Mouse (Mus musculus) neural tube, embryonic 15.5 days (tissue): ENCODE data around the gene Celf2. TPM values are rescaled to one million over a fixed set of nuclear protein-coding genes. Genes with fewer than 3 reads are reported as not detected.

Experiments
- ATAC-seq: fragments of 200-750 bp; cut with Nextera tagmentation; 2 replicates; pipeline ENCODE4 v1.8.0; 2017; ENCODE audit warnings: mild to moderate bottlenecking, moderate TSS enrichment, moderate library complexity; ENCODE audit not compliant: low FRiP score
- H3K27ac ChIP-seq: fragments of 300-500 bp; sonication (generic); replicated peaks from 2 replicates; pipeline ENCODE4 v1.5.1; 2015; ENCODE audit warnings: mild to moderate bottlenecking, inconsistent platforms
- H3K27me3 ChIP-seq: fragments of 300-500 bp; sonication (generic); replicated peaks from 2 replicates; pipeline ENCODE4 v1.6.1; 2015; ENCODE audit warnings: inconsistent platforms
- H3K36me3 ChIP-seq: fragments of 300-500 bp; sonication (generic); 2 replicates; pipeline ENCODE4 v1.6.1; 2015; ENCODE audit warnings: inconsistent platforms
- H3K4me1 ChIP-seq: fragments of 300-500 bp; sonication (generic); 2 replicates; pipeline ENCODE4 v1.6.1; 2015; ENCODE audit warnings: inconsistent platforms
- H3K4me2 ChIP-seq: fragments of 300-500 bp; sonication (generic); 2 replicates; pipeline ENCODE4 v1.6.1; 2015; ENCODE audit warnings: inconsistent platforms, mild to moderate bottlenecking, moderate library complexity
- H3K4me3 ChIP-seq: fragments of 300-500 bp; sonication (generic); replicated peaks from 2 replicates; pipeline ENCODE4 v1.5.1; 2015; ENCODE audit warnings: mild to moderate bottlenecking, inconsistent platforms
- H3K9ac ChIP-seq: fragments of 300-500 bp; sonication (generic); replicated peaks from 2 replicates; pipeline ENCODE4 v1.6.1; 2015; ENCODE audit warnings: mild to moderate bottlenecking, inconsistent platforms
- H3K9me3 ChIP-seq: fragments of 300-500 bp; sonication (generic); replicated peaks from 2 replicates; pipeline ENCODE4 v1.6.1; 2016; ENCODE audit warnings: inconsistent platforms
- WGBS: fragments of 180-500 bp; shearing (Covaris S2); methylation state at CpG from one replicate; pipeline ENCODE4 v1.1.7; 2015; ENCODE audit warnings: mixed read lengths; 5-methylcytosine and 5-hydroxymethylcytosine counted together
- polyA plus RNA-seq: library from polyadenylated mRNA; unstranded; fragments of >200 nt; fragmentation: Nextera tagmentation; extraction: Ambion mirVana; gene quantifications from 2 replicates; pipeline ENCODE4 v1.2.1, GENCODE M21; 2015

The Celf2 gene
- polyA plus RNA-seq, 1 experiment from 2014 or later: 120 TPM

DNA sequence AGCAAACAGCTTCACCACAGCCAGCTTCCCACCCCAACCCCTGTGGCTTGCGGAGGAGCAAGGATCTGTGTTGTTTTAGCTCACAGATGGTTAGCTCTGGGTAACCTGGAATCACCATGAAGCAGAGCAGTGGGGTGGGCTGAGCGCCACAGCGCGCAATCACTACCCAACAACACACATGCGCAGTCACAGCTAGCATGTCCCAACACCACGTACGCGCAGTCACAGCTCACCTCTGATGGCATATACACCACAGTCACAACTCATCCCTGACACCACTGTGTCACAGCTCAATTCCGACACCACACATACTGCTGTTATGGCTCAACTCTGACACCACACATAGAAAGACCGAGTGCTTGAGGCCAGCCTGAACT lies 985.5 kb downstream of the Celf2 start:
- ATAC-seq: no peak; the same call in 1 of the 2 replicates
- H3K4me3 ChIP-seq: no peak overlapping the region
- no peak overlapping the region for H3K4me2 ChIP-seq
- WGBS: 89% methylated on average over 10 of the region's 10 CpGs
- no peaks in the 10 kb centered on the region for H3K27me3 ChIP-seq
- no peak overlapping the region for H3K9ac ChIP-seq
- no peak overlapping the region for H3K27ac ChIP-seq
- no peaks in the 10 kb centered on the region for H3K4me1 ChIP-seq
- no peaks in the 10 kb centered on the region for H3K9me3 ChIP-seq
- H3K36me3 ChIP-seq: no peaks in the 10 kb centered on the region

DNA sequence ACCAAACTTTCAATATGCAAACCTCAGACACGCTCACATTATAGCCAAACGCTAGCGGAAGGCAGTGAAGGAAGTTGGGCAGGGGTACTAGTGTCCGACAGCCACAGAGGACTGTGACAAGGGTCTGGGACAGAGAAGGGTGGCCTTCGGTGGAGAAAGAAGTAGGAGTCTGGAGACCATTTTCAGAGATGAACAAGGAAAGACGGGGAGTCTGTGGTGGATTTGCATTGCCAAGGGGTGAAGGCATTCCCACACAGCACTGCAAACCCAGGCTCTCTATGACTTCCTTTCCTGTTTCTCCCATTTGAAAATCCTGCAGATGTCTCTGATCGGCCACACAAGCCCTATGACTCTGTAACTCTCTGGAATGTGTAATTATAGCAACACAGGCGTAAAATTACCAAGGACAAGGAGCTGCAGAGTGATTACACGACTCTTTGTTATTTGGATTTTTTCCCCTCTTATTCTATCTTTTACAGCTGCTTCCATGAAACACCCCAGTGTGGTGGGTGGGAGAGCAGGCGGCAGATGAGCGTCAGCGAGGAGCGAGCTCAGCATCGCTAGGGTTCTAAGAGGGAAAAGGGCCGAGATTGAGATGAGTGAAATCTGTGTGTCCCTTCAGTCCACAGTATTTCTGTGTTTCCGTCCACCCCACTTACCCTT lies 986.0 kb downstream of the Celf2 start:
- WGBS: 73% methylated on average over 16 of the region's 16 CpGs

DNA sequence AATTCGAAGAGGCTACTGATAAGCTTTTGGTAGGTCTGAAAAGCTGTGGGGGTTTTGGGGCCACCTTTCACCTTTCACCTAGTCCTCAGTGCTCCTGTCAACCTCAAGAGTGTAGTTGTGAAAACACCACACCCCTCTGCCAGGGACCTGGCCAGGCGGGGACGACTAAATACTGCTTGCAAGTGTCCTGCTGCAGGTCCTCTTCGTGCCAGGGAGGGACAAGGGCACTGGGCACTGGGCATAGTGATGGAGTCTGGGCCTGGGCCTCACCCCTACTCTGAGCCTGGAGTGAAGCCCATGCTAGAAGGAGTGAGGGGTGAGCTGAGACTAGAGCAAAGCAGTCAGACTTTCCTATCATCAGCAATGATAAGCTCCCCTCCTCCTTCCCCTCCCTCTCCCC lies 987.0 kb downstream of the Celf2 start:
- no peak for ATAC-seq
- no peaks in the 10 kb centered on the region for H3K36me3 ChIP-seq

More for the DNA sequence above, 986.0 kb downstream of the Celf2 start:
- H3K27me3 ChIP-seq: no peaks in the 10 kb centered on the region
- H3K9me3 ChIP-seq: no peaks in the 10 kb centered on the region
- H3K36me3 ChIP-seq: no peaks in the 10 kb centered on the region
- no peak overlapping the region for H3K9ac ChIP-seq
- no peak overlapping the region for H3K27ac ChIP-seq
- no peak overlapping the region for H3K4me3 ChIP-seq
- ATAC-seq: no peak
- H3K4me1 ChIP-seq: no peaks in the 10 kb centered on the region
- no peak overlapping the region for H3K4me2 ChIP-seq

DNA sequence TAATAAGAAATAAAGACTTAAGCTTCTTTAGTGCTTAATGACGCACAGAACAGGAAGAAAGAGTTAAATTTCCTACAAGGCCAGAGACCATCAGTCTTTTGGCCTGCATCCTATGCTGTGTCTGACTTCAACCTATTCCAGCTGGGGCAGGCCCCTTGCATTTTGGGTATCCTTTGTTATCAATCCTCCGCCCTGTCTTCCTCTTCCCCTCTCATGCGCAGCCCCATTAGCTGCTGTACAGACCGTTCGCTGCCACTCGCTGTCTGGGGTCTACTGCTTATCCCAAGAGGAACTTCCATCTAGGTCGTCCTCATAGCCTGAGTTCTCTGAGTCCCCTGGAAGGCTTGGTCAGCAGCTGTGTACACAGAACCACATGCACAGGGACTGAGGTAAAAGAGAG lies 996.2 kb downstream of the Celf2 start:
- Histone ChIP-seq H3K27ac (no peak overlapping the region), H3K4me1 (no peaks in the 10 kb centered on the region), H3K4me3 (no peak overlapping the region), H3K4me2 (no peak overlapping the region), H3K9ac (no peak overlapping the region), H3K9me3 (no peaks in the 10 kb centered on the region), H3K27me3 (no peaks in the 10 kb centered on the region), H3K36me3 (no peaks in the 10 kb centered on the region)
- no peak for ATAC-seq
- 68% methylated on average over 7 of the region's 7 CpGs for WGBS

More for the DNA sequence above, 987.0 kb downstream of the Celf2 start:
- WGBS: 90% methylated on average over 4 of the region's 4 CpGs
- Histone ChIP-seq H3K9ac (no peak overlapping the region), H3K4me3 (no peak overlapping the region), H3K4me2 (no peak overlapping the region), H3K4me1 (no peaks in the 10 kb centered on the region), H3K9me3 (no peaks in the 10 kb centered on the region), H3K27me3 (no peaks in the 10 kb centered on the region), H3K27ac (no peak overlapping the region)

DNA sequence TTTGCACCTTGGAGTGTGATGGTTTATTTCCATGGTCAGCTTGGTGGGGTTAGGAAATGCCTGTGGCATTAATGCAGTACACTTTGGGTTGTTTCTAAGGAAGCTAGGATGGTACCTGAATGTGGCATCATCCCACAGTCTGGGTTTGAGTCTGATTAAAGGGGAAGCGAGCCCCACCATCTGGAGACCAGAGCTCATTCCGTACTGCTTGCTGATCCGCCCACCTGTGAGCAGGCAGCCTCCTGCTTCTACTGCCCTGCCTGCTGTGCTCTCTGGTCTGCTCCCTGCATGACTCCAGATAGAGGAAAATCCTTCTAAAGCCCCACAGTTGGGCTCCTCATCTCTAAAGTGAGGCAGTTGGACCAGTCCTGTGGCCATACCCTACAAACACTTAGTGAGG lies 1002.3 kb downstream of the Celf2 start:
- Histone ChIP-seq H3K36me3 (no peaks in the 10 kb centered on the region), H3K27me3 (no peaks in the 10 kb centered on the region), H3K9ac (no peak overlapping the region), H3K4me3 (no peak overlapping the region), H3K4me1 (peaks cover 22% of the 10 kb centered on the region), H3K27ac (peak overlapping the region; percentile 76), H3K4me2 (no peak overlapping the region), H3K9me3 (no peaks in the 10 kb centered on the region)
- peak; percentile 12; the same call in 1 of the 2 replicates for ATAC-seq
- 51% methylated on average over 3 of the region's 3 CpGs for WGBS

DNA sequence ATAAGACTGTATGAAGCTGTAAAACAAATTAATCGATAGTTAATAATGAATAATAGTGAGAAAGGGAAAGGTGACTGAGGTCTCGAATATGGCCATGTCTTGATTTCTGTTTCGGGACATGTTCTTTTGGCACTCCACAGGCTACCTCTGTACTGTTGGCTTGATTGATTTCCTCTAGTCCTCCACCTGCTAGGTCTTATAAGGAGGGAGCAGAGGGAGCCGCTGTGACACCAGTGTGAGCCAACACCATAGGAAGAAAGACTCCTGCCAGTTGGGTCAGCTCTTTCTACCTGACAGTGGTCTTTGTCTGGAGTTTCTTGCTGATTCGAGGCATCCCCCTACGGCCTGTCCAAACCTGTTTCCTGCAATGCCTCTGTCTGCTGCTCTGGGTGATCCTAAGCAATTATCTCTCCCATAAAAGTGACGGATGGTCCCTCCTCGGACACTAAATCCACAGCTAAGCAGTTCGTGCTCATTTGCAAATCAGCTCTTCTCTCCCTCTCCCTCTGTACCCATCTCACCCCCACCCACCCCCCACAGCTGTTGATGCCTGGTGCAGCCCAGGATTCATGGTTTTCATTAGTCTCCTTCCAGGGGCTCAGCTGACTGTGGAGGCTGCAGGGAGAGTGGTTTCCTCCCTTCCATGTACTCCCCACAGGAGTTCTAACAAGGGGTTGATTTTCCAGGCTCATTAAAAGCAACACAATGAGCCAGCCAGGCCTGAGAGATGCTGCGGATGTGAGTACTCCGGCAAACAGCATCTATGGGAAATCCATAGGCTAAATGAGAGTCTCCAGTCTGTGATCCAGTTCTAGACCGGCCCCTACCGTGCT lies 1003.2 kb downstream of the Celf2 start:
- H3K4me2 ChIP-seq: peak overlapping the region; percentile 2; the same call in 1 of the 2 replicates
- H3K27me3 ChIP-seq: no peaks in the 10 kb centered on the region
- H3K4me3 ChIP-seq: no peak overlapping the region
- whole genome bisulfite sequencing: 20% methylated on average over 13 of the region's 13 CpGs
- peak; percentile 96 for ATAC-seq
- no peaks in the 10 kb centered on the region for H3K9me3 ChIP-seq
- H3K4me1 ChIP-seq: peaks cover 22% of the 10 kb centered on the region
- no peak overlapping the region for H3K9ac ChIP-seq
- no peaks in the 10 kb centered on the region for H3K36me3 ChIP-seq
- H3K27ac ChIP-seq: peak overlapping the region; percentile 76

DNA sequence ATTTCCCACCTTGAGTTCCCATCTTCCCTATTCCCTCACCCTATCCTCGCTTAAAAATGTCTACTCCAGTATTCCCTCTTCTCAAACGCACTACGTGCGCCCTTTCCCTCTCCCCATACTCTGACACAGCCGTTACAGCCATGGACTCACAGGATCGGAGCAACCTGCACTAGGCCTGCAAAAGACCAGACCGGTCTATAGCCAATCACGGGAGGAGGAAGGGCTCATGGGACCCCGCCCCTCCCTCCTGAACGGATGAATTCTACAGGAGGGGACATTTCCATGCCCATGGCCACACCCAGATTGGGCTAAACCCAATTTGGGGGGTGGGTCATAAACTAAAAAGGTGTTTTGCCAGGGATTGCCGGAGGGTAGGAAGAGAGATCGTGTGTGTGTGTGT lies 1003.8 kb downstream of the Celf2 start:
- 62% methylated on average over 12 of the region's 12 CpGs for WGBS
- peak overlapping the region; percentile 76 for H3K27ac ChIP-seq

DNA sequence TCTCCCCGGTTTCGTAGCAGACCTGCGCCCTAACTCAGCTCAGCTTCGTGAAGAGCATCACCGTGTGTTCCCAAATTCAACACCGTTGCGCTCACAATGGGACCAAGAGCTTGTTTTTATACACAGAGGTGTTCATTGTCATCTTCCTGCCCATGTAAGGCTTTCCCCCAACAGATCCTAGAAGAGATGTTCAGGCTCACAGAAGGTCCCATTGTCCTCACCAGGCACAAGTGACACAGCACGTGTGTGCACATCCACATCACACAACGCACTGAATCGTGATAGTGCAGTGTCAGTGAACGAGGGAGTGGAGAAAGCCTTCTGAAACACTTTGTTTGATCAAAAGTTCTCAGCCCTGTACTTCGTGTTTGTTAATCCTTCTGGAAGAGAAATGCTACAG lies 1011.3 kb downstream of the Celf2 start:
- Histone ChIP-seq H3K9me3 (no peaks in the 10 kb centered on the region), H3K4me2 (no peak overlapping the region), H3K27ac (no peak overlapping the region), H3K27me3 (no peaks in the 10 kb centered on the region), H3K4me1 (no peaks in the 10 kb centered on the region), H3K4me3 (no peak overlapping the region), H3K9ac (no peak overlapping the region), H3K36me3 (no peaks in the 10 kb centered on the region)
- ATAC-seq: no peak
- 83% methylated on average over 12 of the region's 12 CpGs for WGBS

More for the DNA sequence above, 1003.8 kb downstream of the Celf2 start:
- no peak overlapping the region for H3K9ac ChIP-seq
- H3K27me3 ChIP-seq: no peaks in the 10 kb centered on the region
- H3K9me3 ChIP-seq: no peaks in the 10 kb centered on the region
- peak; percentile 25; the same call in 1 of the 2 replicates for ATAC-seq
- no peaks in the 10 kb centered on the region for H3K36me3 ChIP-seq
- no peak overlapping the region for H3K4me2 ChIP-seq
- H3K4me1 ChIP-seq: peaks cover 22% of the 10 kb centered on the region
- no peak overlapping the region for H3K4me3 ChIP-seq

DNA sequence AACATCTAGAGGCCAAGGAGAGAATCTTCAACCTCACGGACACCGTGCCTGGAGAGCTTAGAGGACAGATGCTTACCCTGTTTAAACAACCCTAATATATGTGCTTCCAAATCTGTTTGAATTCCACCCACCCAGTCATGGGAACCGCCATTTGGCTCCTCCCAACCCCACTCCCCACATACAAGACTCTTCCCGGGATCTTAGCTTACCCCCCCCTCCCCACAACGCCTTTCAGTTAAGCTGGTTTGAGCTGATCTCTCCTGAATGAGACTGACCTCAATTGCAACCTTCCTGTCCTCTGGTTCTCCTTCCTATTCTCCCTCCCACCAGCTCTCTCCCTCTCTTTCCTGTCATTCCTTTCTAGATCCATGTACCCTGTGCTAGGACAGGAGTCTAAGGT lies 1011.7 kb downstream of the Celf2 start:
- 75% methylated on average over 5 of the region's 5 CpGs for WGBS
- no peak for ATAC-seq
- H3K9ac ChIP-seq: no peak overlapping the region

DNA sequence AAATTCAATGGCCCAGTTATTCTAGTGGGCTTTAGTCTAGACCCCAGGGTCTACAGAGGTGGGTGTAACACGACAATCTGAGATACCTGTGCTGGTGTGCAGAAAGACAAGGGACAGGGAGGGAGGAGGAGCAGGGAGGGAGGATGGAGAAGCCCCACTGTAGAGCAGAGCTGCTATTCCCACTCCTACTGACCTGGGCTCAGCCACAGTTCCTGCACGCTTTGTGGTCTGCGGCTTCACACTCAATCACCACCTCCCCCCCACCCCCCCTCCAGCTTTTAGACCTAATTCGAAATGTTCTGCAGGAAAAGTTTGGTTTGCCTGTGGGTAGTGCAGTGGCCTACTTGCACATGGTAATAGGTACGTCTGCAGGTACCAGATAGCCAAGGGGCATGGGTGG lies 1015.5 kb downstream of the Celf2 start:
- Histone ChIP-seq H3K27ac (no peak overlapping the region), H3K36me3 (no peaks in the 10 kb centered on the region), H3K4me2 (no peak overlapping the region), H3K4me3 (no peak overlapping the region), H3K9ac (no peak overlapping the region), H3K9me3 (no peaks in the 10 kb centered on the region), H3K27me3 (no peaks in the 10 kb centered on the region), H3K4me1 (no peaks in the 10 kb centered on the region)
- ATAC-seq: 0 out of 2 replicates have a peak, but pooled peaks have one; percentile 48
- 82% methylated on average over 5 of the region's 5 CpGs for WGBS

More for the DNA sequence above, 1011.7 kb downstream of the Celf2 start:
- Histone ChIP-seq H3K36me3 (no peaks in the 10 kb centered on the region), H3K27ac (no peak overlapping the region), H3K4me2 (no peak overlapping the region), H3K4me3 (no peak overlapping the region), H3K27me3 (no peaks in the 10 kb centered on the region), H3K4me1 (no peaks in the 10 kb centered on the region), H3K9me3 (no peaks in the 10 kb centered on the region)

DNA sequence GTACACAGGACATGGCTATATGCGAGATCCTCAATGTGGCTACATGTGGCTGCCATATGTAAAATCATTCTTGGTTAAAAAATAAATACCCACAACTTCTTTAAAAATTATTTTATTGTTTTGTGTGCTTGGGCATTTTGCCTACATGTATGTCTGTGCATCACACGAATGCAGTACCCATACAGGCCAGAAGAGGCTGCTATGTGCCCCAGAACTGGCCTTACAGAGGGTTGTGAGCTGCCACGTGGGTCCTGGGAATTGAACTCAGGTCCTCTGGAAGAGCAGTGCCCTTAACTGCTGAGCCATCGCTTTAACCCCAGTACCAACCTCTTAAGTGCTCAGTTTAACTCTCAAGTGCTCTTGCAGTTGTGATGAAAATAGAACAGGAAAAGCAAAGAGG lies 1018.5 kb downstream of the Celf2 start:
- no peak overlapping the region for H3K9ac ChIP-seq
- no peak overlapping the region for H3K4me2 ChIP-seq
- no peak overlapping the region for H3K4me3 ChIP-seq
- no peaks in the 10 kb centered on the region for H3K36me3 ChIP-seq
- no peaks in the 10 kb centered on the region for H3K4me1 ChIP-seq
- H3K9me3 ChIP-seq: no peaks in the 10 kb centered on the region
- no peak for ATAC-seq
- no peak overlapping the region for H3K27ac ChIP-seq
- no peaks in the 10 kb centered on the region for H3K27me3 ChIP-seq
- 88% methylated on average over 4 of the region's 4 CpGs for WGBS

DNA sequence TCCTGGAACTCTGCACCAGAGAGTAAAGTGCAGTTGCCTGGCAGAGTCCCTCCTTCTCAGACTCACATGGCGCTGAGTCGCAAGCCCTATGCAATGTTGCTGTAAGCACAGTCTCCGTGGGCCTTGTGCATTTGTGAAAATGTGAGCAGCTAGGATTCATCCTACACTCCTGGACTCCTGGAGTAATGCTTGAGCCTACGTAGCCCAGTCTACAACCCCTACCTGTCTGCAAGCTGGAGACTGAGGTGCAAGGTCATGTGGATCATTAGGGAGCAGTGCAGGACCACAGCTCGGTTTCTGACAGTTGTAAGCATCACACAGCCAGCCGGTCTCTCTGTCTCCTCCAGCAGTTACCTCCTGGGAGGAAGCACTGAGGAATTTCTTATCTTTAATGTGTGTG lies 1019.3 kb downstream of the Celf2 start:
- Histone ChIP-seq H3K27ac (no peak overlapping the region), H3K9me3 (no peaks in the 10 kb centered on the region), H3K9ac (no peak overlapping the region), H3K27me3 (no peaks in the 10 kb centered on the region), H3K4me1 (no peaks in the 10 kb centered on the region), H3K4me2 (no peak overlapping the region), H3K36me3 (no peaks in the 10 kb centered on the region), H3K4me3 (no peak overlapping the region)
- ATAC-seq: no peak
- WGBS: 90% methylated on average over 6 of the region's 6 CpGs
